Mouse (Mus musculus) C2C12 (cell line): ENCODE measurements at regions not wholly inside any gene's neighbourhood (a gene's known extent, or its start where the extent isn't known, plus 50 kb on each side); places are given as distances from the start of the nearest gene placed in this dataset.
A peak's percentile ranks its signal among the peaks of the same experiment; 100 is the strongest.

ENCODE experiments used
- H3K27me3 ChIP-seq: one replicate; pipeline ENCODE4 v1.6.1; 2011; ENCODE audit not compliant: control insufficient read depth, insufficient read depth, insufficient read length
- H3K36me3 ChIP-seq: one replicate; pipeline ENCODE4 v1.6.1; 2011; ENCODE audit not compliant: control insufficient read depth, insufficient read depth
- H3K4me3 ChIP-seq: one replicate; pipeline ENCODE4 v1.5.1; 2011; ENCODE audit warnings: mild to moderate bottlenecking, control low read depth; ENCODE audit not compliant: poor library complexity, insufficient read depth, severe bottlenecking
- H3K79me2 ChIP-seq: one replicate; pipeline ENCODE4 v1.6.1; 2011; ENCODE audit not compliant: control insufficient read depth, insufficient read depth
- H3K79me3 ChIP-seq: one replicate; pipeline ENCODE4 v1.6.1; 2011; ENCODE audit warnings: low read depth, control low read depth
- H3ac ChIP-seq: one replicate; pipeline ENCODE3; 2011; ENCODE audit warnings: low read depth; ENCODE audit not compliant: control insufficient read depth, insufficient read length
- CEBPB ChIP-seq: IDR thresholded peaks from one replicate; pipeline ENCODE4 v1.6.1; 2011; ENCODE audit warnings: low read depth, mild to moderate bottlenecking, control low read depth, moderate library complexity
- CTCF ChIP-seq: IDR thresholded peaks from one replicate; pipeline ENCODE4 v1.5.1; 2011; ENCODE audit not compliant: control insufficient read depth, insufficient read depth, insufficient read length
- FOSL1 ChIP-seq: IDR thresholded peaks from one replicate; pipeline ENCODE4 v1.8.0; 2011; ENCODE audit warnings: mild to moderate bottlenecking, low read length; ENCODE audit not compliant: poor library complexity, insufficient read depth, severe bottlenecking
- MAX ChIP-seq: IDR thresholded peaks from one replicate; pipeline ENCODE4 v1.6.1; 2011; ENCODE audit warnings: mild to moderate bottlenecking, control low read depth
- MYOD1 ChIP-seq: IDR thresholded peaks from one replicate; pipeline ENCODE4 v1.6.1; 2011; ENCODE audit warnings: low read depth; ENCODE audit not compliant: control insufficient read depth, insufficient read length
- MYOG ChIP-seq: IDR thresholded peaks from one replicate; pipeline ENCODE4 v1.6.1; 2011; ENCODE audit not compliant: control insufficient read depth, insufficient read length; ENCODE audit errors: extremely low read depth
- USF1 ChIP-seq: IDR thresholded peaks from one replicate; pipeline ENCODE4 v1.6.1; 2011; ENCODE audit warnings: low read depth, mild to moderate bottlenecking, control low read depth, moderate library complexity

GRCm38 (mm10) chr2:64534344-64534743, 436.5 kb upstream of the Fign start:
- Histone ChIP-seq H3K79me2 (no peaks in the 10 kb centered on the region), H3ac (no peak overlapping the region), H3K4me3 (no peak overlapping the region), H3K27me3 (no peaks in the 10 kb centered on the region), H3K79me3 (no peaks in the 10 kb centered on the region), H3K36me3 (no peaks in the 10 kb centered on the region)
- no peak for TF ChIP-seq USF1
- no peak for TF ChIP-seq CEBPB
- TF ChIP-seq MYOG: no peak
- no peak for TF ChIP-seq CTCF
- no peak for TF ChIP-seq MYOD1
- TF ChIP-seq FOSL1: no peak
- TF ChIP-seq MAX: no peak

- Histone ChIP-seq H3K36me3 (no peaks in the 10 kb centered on the region), H3K27me3 (no peaks in the 10 kb centered on the region), H3K79me2 (no peaks in the 10 kb centered on the region), H3K79me3 (no peaks in the 10 kb centered on the region), H3K4me3 (no peak overlapping the region), H3ac (no peak overlapping the region)
- no peak for TF ChIP-seq MAX
- TF ChIP-seq USF1: no peak
- no peak for TF ChIP-seq MYOD1
- TF ChIP-seq FOSL1: no peak
- TF ChIP-seq CEBPB: no peak
- TF ChIP-seq MYOG: no peak
Measured at GRCm38 (mm10) chr2:64522722-64523121, 424.9 kb upstream of the Fign start.

- TF ChIP-seq MYOG (no peak), MYOD1 (no peak), CTCF (no peak), CEBPB (no peak), USF1 (no peak), MAX (no peak), FOSL1 (no peak)
- H3K79me2 ChIP-seq: no peaks in the 10 kb centered on the region
- H3K4me3 ChIP-seq: no peak overlapping the region
- H3K79me3 ChIP-seq: no peaks in the 10 kb centered on the region
- no peaks in the 10 kb centered on the region for H3K36me3 ChIP-seq
- H3K27me3 ChIP-seq: no peaks in the 10 kb centered on the region
- H3ac ChIP-seq: no peak overlapping the region
Measured at GRCm38 (mm10) chr2:64522233-64522632, 424.4 kb upstream of the Fign start.

- Histone ChIP-seq H3K79me3 (no peaks in the 10 kb centered on the region), H3K36me3 (no peaks in the 10 kb centered on the region), H3K27me3 (no peaks in the 10 kb centered on the region), H3K79me2 (no peaks in the 10 kb centered on the region), H3K4me3 (no peak overlapping the region), H3ac (no peak overlapping the region)
- TF ChIP-seq MYOG (no peak), CEBPB (no peak), MYOD1 (no peak), FOSL1 (no peak)
Measured at GRCm38 (mm10) chr2:64495725-64496124, 397.9 kb upstream of the Fign start.

- no peak overlapping the region for H3ac ChIP-seq
- no peaks in the 10 kb centered on the region for H3K79me3 ChIP-seq
- H3K36me3 ChIP-seq: no peaks in the 10 kb centered on the region
- no peak overlapping the region for H3K4me3 ChIP-seq
- peak; percentile 53 for TF ChIP-seq CEBPB
- TF ChIP-seq MYOD1: no peak
- TF ChIP-seq MYOG: no peak
- H3K79me2 ChIP-seq: no peaks in the 10 kb centered on the region
- H3K27me3 ChIP-seq: no peaks in the 10 kb centered on the region
Measured at GRCm38 (mm10) chr2:64466412-64466970, 368.7 kb upstream of the Fign start.

- Histone ChIP-seq H3K79me3 (no peaks in the 10 kb centered on the region), H3K36me3 (no peaks in the 10 kb centered on the region), H3K27me3 (no peaks in the 10 kb centered on the region), H3K4me3 (no peak overlapping the region), H3ac (no peak overlapping the region), H3K79me2 (no peaks in the 10 kb centered on the region)
- TF ChIP-seq FOSL1 (no peak), CEBPB (no peak), USF1 (no peak), CTCF (no peak), MYOG (no peak), MYOD1 (no peak), MAX (no peak)
Measured at GRCm38 (mm10) chr2:64462466-64463114, 364.8 kb upstream of the Fign start.
